Mouse (Mus musculus): Measurements from ENCODE around the gene Zfp3. TPM values are rescaled to one million over a fixed set of nuclear protein-coding genes. Genes with fewer than 3 reads are reported as not detected.

The Zfp3 gene
- polyA plus RNA-seq, 2 experiments, result 0.64 to 0.85 TPM

GRCm38 (mm10) chr11:70785908-70786307 lies 21.9 kb downstream of the Zfp3 start:
- ATAC-seq (ENCODE audit: insufficient read depth), result no peak
- H3K4me2 ChIP-seq (ENCODE audit: low read depth), result no peak overlapping the region

DNA sequence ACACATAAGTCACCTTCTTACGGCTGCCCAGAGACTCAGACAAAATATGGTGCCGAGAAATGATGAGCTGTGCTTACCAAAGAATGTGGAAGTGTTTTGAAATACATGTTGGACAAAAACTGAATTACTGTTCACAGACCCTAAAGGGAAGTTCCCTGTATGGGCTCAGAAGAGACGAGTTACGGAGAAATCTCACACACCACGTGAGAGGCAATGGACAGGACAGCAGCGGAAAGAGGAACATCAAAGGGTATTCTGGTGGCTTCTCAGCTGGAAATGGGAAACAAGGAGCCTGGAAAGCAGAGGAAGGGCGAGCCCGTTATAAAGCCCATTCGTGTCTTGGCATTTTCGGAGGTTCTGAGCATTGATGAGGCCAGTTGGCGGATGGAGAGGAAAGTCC lies 23.0 kb downstream of the Zfp3 start:
- Histone ChIP-seq H3K27me3 (ENCODE audit: control insufficient read depth, insufficient read depth, low read length) (no peaks in the 10 kb centered on the region), H3K4me2 (ENCODE audit: low read depth) (no peak overlapping the region), H3K4me3 (ENCODE audit: insufficient read depth in 1 of 2, low read depth in 2 of 2, low read length in 2 of 2) (no peak overlapping the region), H3K36me3 (replicated peaks; ENCODE audit: control insufficient read depth, insufficient read depth, low read depth) (no peaks in the 10 kb centered on the region), H3K9me3 (ENCODE audit: control insufficient read depth, low read length) (no peaks in the 10 kb centered on the region), H3K27ac (no peak overlapping the region), H3K4me1 (replicated peaks; ENCODE audit: control insufficient read depth in 2 of 2, insufficient read depth in 2 of 2, low read length in 1 of 2) (no peaks in the 10 kb centered on the region), H3K9ac (replicated peaks) (no peak overlapping the region)
- ATAC-seq (ENCODE audit: insufficient read depth) (no peak), DNase-seq (ENCODE audit: low read depth in 3 of 3, low spot score in 3 of 3) (no peak)
- WGBS (ENCODE audit: insufficient replicate concordance), result 37% methylated on average over 11 of the region's 11 CpGs
- TF ChIP-seq CTCF (IDR thresholded peaks at IDR 0.05; ENCODE audit: low read depth) (no peak), EP300 (IDR thresholded peaks at IDR 0.05; ENCODE audit: low read depth) (no peak)

More at GRCm38 (mm10) chr11:70785908-70786307, 21.9 kb downstream of the Zfp3 start:
- 29% methylated on average over 2 of the region's 2 CpGs for WGBS (ENCODE audit: insufficient replicate concordance)
- Histone ChIP-seq H3K27ac (no peak overlapping the region), H3K27me3 (ENCODE audit: control insufficient read depth, insufficient read depth, low read length) (no peaks in the 10 kb centered on the region), H3K4me3 (ENCODE audit: insufficient read depth in 1 of 2, low read depth in 2 of 2, low read length in 2 of 2) (no peak overlapping the region), H3K4me1 (replicated peaks; ENCODE audit: control insufficient read depth in 2 of 2, insufficient read depth in 2 of 2, low read length in 1 of 2) (no peaks in the 10 kb centered on the region), H3K36me3 (replicated peaks; ENCODE audit: control insufficient read depth, insufficient read depth, low read depth) (no peaks in the 10 kb centered on the region), H3K9ac (replicated peaks) (no peak overlapping the region), H3K9me3 (ENCODE audit: control insufficient read depth, low read length) (no peaks in the 10 kb centered on the region)
- DNase-seq (ENCODE audit: low read depth in 3 of 3, low spot score in 3 of 3), result no peak
- TF ChIP-seq EP300 (IDR thresholded peaks at IDR 0.05; ENCODE audit: low read depth) (no peak), CTCF (IDR thresholded peaks at IDR 0.05; ENCODE audit: low read depth) (no peak)

DNA sequence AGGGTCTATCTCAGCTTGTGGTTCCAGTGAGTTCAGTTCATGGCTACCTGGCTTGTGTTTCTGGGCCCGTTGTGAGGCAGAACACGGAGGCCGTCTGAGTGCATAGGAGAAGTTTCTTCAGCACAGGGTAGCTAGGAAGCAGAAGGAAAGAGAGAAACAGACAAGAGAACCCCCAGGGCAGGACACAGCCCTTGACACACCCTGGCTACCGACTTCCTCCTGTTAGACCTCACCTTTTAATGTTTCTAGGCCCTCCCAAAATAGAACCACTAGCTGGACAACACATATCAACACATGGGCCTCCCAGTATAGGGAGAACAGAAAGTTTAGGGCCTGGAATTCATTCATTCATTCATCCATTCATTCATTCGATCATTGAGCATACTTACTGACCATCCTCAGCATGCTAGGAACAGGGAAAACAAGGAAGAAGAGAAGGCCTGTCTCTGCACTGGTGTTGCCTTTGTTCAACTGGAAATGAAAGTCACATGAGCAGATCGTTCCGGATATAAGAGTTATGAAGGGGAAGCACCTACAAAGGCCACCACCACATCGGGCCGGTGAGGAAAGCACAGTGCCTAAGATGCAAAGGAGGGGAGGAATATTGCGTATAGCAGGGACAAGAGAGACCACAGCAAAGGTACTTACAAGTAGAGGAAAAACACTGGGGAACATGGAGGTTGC lies 25.1 kb downstream of the Zfp3 start:
- DNase-seq (ENCODE audit: low read depth in 3 of 3, low spot score in 3 of 3) (no peak), ATAC-seq (ENCODE audit: insufficient read depth) (no peak)
- H3K27me3 ChIP-seq (ENCODE audit: control insufficient read depth, insufficient read depth, low read length), result no peaks in the 10 kb centered on the region
- no peaks in the 10 kb centered on the region for H3K9me3 ChIP-seq (ENCODE audit: control insufficient read depth, low read length)
- 59% methylated on average over 10 of the region's 10 CpGs for WGBS (ENCODE audit: insufficient replicate concordance)
- TF ChIP-seq EP300 (IDR thresholded peaks at IDR 0.05; ENCODE audit: low read depth) (no peak), CTCF (IDR thresholded peaks at IDR 0.05; ENCODE audit: low read depth) (no peak)
- H3K36me3 ChIP-seq (replicated peaks; ENCODE audit: control insufficient read depth, insufficient read depth, low read depth), result no peaks in the 10 kb centered on the region
- H3K4me3 ChIP-seq (ENCODE audit: insufficient read depth in 1 of 2, low read depth in 2 of 2, low read length in 2 of 2), result no peak overlapping the region
- H3K4me1 ChIP-seq (replicated peaks; ENCODE audit: control insufficient read depth in 2 of 2, insufficient read depth in 2 of 2, low read length in 1 of 2), result no peaks in the 10 kb centered on the region
- H3K9ac ChIP-seq (replicated peaks), result no peak overlapping the region
- no peak overlapping the region for H3K4me2 ChIP-seq (ENCODE audit: low read depth)
- no peak overlapping the region for H3K27ac ChIP-seq

DNA sequence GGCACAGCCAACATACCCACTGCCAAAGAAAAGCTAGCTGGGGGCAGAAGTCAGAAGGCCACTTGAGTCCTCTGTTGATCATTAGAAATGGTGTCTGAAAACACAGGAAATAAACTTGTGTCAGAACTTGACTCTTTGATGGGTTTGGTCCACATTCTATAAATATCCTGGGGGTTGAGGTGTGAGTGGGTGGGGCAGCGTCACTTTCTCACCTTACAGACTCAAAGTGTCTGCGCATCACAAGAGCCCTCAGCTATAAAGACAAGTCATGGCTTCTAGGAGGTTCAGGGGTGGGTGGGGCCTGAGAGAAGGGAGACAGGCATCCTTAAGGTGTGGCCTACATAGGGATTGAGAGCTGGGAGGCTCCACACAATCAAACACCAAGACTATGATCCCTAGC lies 26.4 kb downstream of the Zfp3 start:
- DNase-seq (ENCODE audit: low read depth in 3 of 3, low spot score in 3 of 3) (no peak), ATAC-seq (ENCODE audit: insufficient read depth) (no peak)
- WGBS (ENCODE audit: insufficient replicate concordance), result 75% methylated on average over 2 of the region's 2 CpGs
- Histone ChIP-seq H3K4me3 (ENCODE audit: insufficient read depth in 1 of 2, low read depth in 2 of 2, low read length in 2 of 2) (no peak overlapping the region), H3K27ac (no peak overlapping the region), H3K4me2 (ENCODE audit: low read depth) (no peak overlapping the region), H3K4me1 (replicated peaks; ENCODE audit: control insufficient read depth in 2 of 2, insufficient read depth in 2 of 2, low read length in 1 of 2) (no peaks in the 10 kb centered on the region), H3K9me3 (ENCODE audit: control insufficient read depth, low read length) (no peaks in the 10 kb centered on the region), H3K36me3 (replicated peaks; ENCODE audit: control insufficient read depth, insufficient read depth, low read depth) (no peaks in the 10 kb centered on the region), H3K27me3 (ENCODE audit: control insufficient read depth, insufficient read depth, low read length) (no peaks in the 10 kb centered on the region), H3K9ac (replicated peaks) (no peak overlapping the region)
- TF ChIP-seq CTCF (IDR thresholded peaks at IDR 0.05; ENCODE audit: low read depth) (no peak), EP300 (IDR thresholded peaks at IDR 0.05; ENCODE audit: low read depth) (no peak)

DNA sequence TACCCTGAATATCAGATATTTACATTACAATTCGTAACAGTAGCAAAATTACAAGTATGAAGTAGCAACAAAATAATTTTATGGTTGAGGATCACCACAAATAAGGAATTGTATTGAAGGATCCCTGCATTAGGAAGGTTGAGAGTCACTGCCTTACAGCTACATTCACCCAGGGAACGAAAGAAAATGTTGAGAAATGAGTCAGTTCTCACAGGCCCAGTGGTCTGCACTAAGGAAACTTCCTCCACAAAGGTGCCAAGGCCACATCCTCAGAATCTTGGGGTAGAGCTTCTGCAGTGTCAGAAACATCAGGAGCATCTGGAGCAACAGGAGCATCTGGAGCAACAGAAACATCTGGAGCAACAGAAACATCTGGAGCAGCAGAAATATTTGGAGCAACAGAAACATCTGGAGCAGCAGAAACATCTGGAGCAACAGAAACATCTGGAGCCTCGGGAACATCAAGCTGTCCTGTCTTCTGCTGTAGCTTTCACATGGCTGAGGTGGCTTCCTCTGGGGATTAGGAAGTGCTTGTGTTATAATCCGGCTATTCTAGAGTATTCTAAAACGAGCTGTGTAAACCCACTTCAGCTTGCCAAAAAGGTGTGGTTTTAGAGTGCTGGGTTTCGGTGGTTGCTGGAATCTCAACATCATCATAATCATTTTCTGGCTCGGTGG lies 27.0 kb downstream of the Zfp3 start:
- Histone ChIP-seq H3K4me2 (ENCODE audit: low read depth) (no peak overlapping the region), H3K27me3 (ENCODE audit: control insufficient read depth, insufficient read depth, low read length) (no peaks in the 10 kb centered on the region), H3K4me1 (replicated peaks; ENCODE audit: control insufficient read depth in 2 of 2, insufficient read depth in 2 of 2, low read length in 1 of 2) (no peaks in the 10 kb centered on the region), H3K9ac (replicated peaks) (no peak overlapping the region), H3K27ac (no peak overlapping the region), H3K36me3 (replicated peaks; ENCODE audit: control insufficient read depth, insufficient read depth, low read depth) (no peaks in the 10 kb centered on the region), H3K9me3 (ENCODE audit: control insufficient read depth, low read length) (no peaks in the 10 kb centered on the region), H3K4me3 (ENCODE audit: insufficient read depth in 1 of 2, low read depth in 2 of 2, low read length in 2 of 2) (no peak overlapping the region)
- TF ChIP-seq EP300 (IDR thresholded peaks at IDR 0.05; ENCODE audit: low read depth), result no peak
- TF ChIP-seq CTCF (IDR thresholded peaks at IDR 0.05; ENCODE audit: low read depth), result no peak
- ATAC-seq (ENCODE audit: insufficient read depth) (no peak), DNase-seq (ENCODE audit: low read depth in 3 of 3, low spot score in 3 of 3) (no peak)
- WGBS (ENCODE audit: insufficient replicate concordance), result 42% methylated on average over 7 of the region's 7 CpGs

Measured in liver, embryonic 14.5 days (tissue).